Mouse (Mus musculus): ENCODE results near the gene Fam117b. TPM values are rescaled to one million over a fixed set of nuclear protein-coding genes. Genes with fewer than 3 reads are reported as not detected.

Fam117b gene
- total RNA-seq, 2 experiments from 2014 or later, result 21.2 to 24.5 TPM

DNA sequence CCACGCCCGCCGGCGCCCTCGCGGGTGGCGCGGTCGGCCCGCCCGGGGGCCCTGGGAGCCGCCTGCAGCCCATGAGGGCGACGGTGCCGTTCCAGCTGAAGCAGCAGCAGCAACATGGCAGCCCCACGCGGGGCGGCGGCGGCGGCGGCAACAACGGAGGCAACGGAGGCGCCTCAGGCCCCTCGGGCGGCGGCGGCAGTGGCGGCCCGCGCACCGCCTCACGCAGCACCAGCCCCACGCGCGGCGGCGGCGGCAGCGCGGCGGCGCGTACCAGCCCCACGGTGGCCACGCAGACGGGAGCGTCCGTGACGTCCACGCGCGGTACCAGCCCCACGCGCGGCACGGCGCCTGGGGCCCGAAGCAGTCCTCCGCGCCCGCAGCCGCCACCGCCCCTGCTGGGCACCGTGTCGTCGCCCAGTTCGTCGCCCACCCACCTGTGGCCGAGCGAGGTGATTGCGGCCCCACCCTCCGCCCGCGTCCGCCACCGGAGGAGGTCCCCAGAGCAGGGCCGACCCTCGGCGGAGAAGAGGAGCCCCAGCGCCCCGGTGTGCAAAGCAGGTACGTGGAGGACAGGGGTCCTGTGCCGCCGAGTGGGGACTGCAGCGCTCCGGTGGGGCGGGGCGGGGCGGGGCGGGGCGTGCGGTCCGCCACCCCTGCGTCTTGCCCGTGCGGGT is 526 bp downstream of the Fam117b start:
- ATAC-seq (replicated peaks; ENCODE audit: poor library complexity), result 0 out of 2 replicates have a peak, but pooled peaks have one; percentile 0

DNA sequence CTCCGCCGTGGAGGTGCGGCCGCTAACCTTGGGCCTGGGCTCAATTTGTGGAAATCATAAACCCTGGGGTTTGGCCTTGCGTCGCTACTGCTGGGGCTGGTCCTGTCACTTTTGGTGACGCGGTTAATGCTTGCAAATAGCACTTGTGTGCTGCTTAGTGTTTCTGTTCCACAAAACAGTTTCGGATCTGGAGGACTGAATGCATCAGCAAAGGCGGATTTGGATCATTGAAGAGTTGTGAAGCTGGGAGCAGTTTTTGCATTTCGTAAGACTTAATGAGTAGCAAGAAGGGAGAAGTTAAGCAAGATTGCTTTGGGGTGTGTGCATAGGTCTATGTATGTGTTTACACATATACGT is 1.0 kb downstream of the Fam117b start:
- peak; percentile 41 for ATAC-seq (replicated peaks; ENCODE audit: poor library complexity)

DNA sequence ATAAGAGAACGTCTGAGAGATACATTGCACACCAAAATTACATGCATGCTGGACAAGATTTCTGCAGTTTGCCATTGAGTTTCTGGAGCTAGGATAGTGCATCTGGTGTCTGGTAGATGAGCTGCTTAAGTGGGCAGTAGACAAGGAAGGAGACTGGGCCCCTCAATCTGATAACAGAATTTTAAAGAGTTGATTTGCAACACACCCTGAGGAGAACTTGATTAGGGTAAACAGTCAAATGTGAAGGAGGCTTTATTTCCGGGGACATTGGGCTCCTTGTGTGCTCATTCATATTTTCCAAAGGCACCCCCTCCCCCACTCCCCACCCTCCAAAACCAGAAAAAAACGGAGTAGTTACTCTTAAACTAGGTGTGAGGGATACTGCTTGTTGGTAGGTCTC is 2.0 kb downstream of the Fam117b start:
- no peak; the same call in 1 of the 2 replicates for ATAC-seq (replicated peaks; ENCODE audit: poor library complexity)

DNA sequence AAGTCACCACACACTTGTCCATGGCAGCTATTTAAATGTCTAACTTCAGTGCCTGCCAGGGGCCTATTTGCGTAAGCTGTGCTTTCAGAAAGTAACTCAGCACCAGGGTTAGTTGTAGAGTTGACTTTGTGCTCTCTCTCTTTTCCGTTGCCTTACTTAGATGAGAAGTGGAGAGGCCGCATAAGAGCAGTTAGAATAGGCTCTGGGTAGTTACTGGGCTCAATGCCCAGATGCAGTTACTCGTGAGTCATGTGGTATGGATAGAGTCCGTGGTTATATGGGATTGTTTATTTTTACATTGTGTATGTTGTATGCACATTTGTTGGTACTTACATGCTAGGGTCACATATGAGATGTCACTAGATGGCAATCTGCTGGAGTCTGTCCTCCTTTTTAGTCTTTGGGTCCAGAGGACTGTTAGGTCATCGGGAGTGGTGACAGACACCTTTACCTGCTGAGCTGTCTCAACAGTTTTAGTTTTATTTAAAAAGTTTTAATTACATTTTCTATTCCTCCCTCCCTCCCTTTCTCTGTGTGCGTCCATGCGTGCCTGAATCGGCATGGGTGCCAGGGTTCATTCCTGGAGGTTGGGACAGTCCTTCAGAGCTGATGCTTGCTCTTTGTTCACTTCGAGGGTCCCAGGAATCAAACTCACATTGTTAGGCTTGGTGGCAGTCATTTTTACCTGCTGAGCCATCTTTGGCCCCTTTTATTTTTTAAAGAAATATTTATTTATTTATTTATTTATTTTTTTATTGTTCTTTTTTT is 3.2 kb downstream of the Fam117b start:
- peak; percentile 22 for ATAC-seq (replicated peaks; ENCODE audit: poor library complexity)

DNA sequence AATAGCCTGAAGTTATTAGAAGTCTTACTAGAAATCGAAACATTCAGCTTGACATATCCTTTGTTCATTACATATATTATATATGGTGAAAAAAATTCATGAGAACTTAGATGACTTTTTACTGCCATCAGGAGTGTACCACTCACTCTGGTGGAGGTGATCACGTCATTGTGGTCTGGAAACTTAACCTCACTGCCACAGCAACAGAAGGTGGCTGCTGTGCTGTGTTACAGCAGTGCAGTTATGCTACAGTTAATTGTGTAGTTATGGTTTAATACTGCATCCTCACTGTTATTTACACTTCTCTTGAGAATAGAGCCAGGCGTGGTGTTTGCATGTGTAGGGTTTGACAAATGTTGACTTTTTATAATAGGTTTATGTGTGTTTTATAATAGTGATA is 4.6 kb downstream of the Fam117b start:
- 0 out of 2 replicates have a peak, but pooled peaks have one; percentile 8 for ATAC-seq (replicated peaks; ENCODE audit: poor library complexity)

DNA sequence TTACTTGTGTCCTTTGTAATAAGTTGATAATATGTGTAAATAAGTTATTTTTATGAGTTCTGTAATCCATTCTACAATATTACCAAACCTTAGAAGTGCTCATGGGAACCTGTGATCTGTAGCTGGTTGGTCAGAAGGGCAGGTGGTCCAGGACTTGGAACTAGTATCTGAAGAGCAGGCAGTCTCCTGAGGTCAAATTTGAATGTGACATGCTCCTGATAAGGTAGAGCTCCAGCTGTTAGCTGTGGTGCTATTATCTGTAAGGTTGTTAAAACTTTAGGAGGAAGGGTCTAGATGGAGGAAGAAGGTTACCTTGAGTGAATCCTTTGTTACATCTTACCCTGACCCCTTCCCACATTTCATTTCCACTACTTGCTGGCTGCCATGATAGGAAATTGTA is 5.3 kb downstream of the Fam117b start:
- peak; percentile 32 for ATAC-seq (replicated peaks; ENCODE audit: poor library complexity)

DNA sequence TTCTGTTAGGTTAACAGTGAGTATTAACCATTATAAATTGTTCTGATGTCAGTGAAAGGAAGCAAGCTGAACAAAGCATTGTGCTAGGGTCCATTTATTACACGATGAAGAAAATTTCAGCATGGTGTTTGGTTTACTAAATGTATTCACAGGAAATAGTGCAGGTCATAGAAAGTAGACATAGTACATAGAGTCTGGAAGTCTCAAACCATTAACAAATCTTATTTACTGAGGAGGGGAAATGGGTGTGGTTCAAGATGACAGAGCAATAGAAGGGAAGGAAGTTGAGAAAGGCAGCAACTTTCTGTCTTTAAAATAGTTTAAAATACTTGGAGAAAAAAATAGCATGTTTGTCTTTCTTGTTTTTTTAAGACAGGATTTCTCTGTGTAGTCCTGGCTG is 10.4 kb downstream of the Fam117b start:
- ATAC-seq (replicated peaks; ENCODE audit: poor library complexity), result no peak

DNA sequence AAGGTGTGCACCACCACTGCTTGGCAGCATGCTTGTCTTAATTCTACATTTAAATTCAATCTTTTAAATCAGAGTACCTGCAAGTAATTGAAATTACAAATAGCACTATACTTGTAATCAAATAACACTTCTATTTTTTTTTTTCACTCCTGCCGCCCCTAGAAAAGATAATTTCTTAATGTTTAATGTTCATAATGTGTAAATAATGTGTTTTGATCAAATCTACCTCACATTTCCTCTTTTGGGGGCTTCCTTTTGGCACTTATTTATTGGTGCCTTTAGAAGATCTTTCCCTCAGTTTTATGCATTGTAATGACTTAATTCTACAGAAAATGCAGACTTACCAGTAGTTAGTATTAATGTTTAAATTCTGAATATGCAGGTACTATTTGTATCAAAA is 10.9 kb downstream of the Fam117b start:
- no peak for ATAC-seq (replicated peaks; ENCODE audit: poor library complexity)

DNA sequence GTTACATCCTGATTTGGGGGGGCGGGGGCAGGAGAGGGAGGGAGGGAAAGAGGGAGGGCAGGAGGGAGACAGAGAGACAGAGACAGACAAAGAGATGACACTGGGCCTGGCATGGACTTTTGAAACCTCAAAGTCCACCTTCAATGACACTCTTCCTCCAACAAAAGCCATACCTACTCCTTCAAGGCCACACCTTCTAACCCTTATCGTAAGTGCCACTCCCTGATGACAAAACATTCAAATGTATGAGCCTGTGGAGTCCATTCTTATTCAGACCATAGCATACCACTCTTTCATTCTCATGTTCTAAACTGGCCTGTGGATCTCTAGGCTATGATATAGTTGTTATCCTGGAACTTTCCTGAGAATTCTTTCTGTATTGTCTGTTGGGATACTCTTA is 11.6 kb downstream of the Fam117b start:
- no peak for ATAC-seq (replicated peaks; ENCODE audit: poor library complexity)

DNA sequence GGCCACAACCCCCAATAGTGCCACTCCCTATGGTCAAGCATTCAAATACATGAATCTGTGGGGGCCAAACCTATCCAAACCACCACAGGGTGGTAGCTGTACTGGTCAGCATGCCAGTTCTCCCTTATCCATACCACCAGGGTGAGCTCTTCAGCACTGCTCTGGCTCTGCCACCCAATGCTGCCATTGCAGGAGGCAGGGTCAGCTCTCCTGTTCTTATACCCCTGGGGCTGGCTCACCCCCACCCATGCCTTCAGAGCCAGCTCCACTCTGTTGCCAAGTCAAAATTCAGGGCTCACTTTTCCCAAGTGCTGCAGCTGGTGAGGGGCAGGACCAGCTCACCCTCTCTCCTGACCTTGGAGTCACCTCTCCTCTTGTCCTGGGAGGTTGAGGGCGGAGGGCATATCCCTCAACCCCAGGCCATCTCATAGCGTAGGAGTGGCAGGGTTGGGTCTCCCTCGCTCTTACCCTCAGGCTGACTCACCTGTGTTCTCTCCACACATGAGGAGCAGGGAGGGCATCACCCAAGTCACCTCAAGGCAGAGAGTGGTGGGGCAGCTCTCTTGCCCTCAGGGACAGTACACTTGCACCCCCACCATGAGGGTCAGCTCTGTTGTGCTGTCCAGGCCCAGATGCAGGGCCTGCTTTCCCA is 13.3 kb downstream of the Fam117b start:
- no peak for ATAC-seq (replicated peaks; ENCODE audit: poor library complexity)

DNA sequence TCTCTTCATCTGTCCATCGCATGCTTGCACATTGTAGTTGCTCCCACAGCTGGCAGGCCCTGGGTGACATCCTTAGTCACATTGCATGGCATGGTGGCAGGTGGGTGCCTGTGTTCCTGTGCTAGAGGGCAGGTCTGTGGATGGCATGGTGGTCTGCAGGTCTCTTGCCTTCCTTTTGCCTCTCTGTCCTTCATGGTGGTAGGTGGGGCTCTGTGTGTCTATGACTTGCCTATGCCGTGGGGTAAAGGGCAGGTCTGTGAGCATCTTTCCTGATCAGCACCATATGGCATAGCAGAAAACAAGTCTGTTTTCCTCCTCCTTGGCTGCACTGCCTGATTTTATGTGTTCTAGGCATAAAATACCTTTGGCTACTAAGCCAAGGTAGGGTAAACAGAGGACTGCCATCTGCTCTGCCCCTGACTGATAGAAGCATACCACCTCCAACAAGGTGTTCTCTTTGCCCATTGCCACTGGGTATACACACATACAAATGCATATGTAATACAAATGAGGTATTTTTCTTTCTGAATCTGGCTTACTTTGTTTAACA is 14.4 kb downstream of the Fam117b start:
- ATAC-seq (replicated peaks; ENCODE audit: poor library complexity), result no peak

DNA sequence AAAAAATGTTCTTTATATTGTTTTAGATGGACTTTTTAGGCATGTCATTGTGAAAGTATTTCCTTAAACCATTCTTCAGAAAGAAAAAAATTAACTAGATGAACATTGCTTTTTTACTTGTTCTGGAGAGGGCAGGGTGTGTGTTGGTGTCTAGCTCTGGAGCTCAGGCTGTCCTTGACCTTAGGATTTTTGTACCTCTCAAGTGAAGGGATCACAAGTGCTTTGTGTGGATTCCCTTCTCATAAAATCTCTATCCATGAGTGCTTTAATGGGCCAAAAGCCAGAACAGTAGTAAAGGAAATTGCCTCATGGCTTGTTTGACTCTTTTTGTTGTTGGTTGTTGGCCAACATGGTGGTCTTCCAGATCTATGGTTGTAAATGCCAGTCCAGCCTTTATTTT is 18.1 kb downstream of the Fam117b start:
- ATAC-seq (replicated peaks; ENCODE audit: poor library complexity), result no peak

DNA sequence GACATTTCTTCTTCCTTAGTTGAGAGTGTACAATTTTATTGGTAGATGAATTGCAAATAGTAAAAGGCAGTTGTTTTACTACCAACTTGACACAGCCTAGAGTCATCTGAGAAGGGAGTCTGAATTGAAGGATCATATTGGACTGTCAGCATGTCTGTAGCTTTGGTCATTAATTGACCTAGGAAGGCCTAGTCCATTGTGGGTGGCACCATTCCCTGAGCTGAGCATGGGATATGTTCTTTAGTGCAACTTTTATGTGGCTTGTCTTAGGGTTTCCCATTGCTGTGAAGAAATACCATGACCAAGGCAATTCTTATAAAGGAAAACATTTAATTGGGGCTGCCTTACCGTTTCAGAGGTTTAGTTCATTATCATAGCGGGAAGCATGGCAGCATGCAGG is 20.2 kb downstream of the Fam117b start:
- ATAC-seq (replicated peaks; ENCODE audit: poor library complexity), result no peak

DNA sequence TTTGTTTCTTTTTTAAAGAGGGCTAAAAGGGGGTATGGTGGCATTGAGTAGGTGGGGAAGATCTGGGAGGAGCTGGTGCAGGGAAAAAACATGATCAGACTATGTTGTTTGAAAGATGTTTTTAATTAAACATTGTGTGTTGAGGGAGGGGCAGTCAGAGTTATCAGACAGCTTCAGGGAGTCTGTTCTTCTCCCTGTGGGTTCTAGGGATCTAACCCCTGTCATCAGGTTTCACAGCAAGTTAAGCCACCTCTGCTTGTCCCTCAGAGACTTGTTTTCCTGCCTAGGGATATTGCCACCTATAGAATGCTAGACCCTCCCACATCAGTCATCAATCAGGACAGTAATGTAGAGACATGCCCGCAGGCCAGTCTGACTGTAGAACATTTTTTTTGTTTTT is 28.3 kb downstream of the Fam117b start:
- peak; percentile 50; the same call in 1 of the 2 replicates for ATAC-seq (replicated peaks; ENCODE audit: poor library complexity)

DNA sequence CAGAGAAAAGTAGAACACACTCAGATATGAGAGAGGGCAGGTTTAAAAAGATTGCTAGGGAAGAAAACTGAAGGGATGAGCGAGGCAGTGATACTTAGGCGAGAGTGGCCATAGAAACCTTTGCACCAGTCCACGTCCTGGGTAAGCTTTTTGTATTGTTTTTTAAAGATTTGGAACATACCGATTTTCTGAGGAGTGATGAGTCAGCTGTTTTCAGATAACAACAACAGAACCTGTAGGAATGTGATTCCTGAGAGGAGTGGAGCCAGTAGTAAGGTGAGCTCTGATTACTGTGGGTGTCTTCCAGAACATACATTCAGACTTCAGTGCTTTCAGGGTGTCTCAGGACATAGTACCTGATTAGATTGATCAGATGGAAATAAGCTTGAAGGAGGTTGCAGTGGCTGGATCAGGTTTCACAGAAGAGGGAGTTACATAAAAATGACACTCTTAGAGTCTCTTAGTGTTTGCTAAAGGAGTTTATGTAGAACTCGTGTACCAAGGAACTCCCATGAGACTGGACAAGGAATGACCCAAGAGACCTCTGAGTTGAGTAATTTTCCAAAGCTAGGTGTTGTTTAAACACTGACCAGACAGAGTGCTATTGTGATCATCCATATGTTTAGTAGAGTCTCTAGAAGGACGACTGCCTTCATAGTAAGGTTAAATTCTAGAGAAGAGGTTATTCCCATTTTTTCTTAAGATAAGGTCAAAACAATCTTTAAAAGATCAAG is 29.4 kb downstream of the Fam117b start:
- ATAC-seq (replicated peaks; ENCODE audit: poor library complexity), result no peak

DNA sequence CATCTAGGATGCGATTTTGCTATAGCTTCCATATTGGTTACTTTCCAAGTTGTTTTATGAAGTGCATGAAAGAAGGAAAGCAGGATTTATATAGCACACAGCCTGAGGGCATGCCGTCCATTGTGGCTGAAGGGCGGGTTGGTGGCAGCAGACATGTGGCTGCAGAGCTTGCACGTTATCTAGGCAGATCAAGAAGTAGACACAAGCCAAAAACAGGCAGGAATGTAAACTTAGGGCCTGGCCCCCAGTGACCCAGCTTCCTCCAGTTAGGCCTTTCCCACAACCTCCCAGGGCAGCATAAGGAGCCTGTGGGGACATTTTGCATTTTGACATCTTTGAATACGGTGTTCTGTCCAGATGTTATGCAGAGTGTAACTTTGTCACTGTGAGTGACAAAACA is 31.0 kb downstream of the Fam117b start:
- peak; percentile 32 for ATAC-seq (replicated peaks; ENCODE audit: poor library complexity)

DNA sequence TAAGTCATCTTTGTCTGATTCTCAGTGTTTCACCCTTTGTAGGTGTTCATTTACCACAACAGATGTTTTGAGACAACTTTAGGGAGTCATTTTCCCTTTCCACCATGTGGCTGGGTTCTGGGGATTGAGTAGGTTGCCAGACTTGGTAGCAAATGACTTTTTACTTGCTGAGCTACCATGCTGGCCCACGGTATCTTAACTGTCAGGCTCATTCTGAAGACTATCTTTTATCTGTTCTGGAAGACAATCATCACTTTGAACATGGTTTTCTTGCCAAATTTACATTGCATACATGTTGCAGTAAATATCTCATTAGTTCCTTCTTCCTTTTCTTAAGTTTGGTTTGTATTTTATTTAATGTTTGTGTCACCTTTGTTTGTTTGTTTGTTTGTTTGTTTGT is 33.2 kb downstream of the Fam117b start:
- ATAC-seq (replicated peaks; ENCODE audit: poor library complexity), result peak; percentile 27; the same call in 1 of the 2 replicates

DNA sequence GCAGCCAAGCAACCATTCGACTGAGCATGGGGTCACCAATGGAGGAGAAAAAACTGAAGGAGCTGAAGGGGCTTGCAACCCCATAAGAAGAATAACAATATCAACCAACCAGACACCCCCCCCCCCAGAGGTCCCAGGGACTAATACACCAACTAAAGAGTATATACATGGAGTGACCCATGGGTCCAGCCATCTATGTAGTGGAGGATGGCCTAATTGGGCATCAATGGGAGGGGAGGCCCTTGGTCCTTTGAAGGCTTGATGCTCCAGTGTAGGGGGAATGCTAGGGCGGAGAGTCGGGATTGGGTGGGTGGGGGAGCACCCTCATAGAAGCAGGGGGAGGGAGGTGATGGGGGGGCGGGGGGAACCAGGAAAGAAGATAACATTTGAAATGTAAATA is 34.7 kb downstream of the Fam117b start:
- no peak for ATAC-seq (replicated peaks; ENCODE audit: poor library complexity)

DNA sequence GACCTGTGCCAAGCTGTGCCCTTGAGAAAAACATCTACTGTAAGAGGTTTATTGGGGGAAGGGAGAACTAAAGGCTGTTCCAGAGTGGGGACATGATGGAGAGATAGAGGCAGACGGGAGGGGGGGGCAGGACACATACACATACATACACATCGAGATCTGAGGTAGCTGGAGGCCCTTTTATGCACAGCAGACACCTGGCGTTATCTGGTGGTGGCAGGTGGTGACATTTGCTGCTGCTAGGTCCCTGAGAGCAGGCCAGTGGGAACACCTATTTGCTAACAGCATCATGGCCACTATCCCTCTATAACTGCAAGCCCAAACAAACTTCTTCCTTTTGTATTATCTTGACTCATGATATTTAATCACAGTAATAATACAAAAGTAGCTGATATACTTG is 44.4 kb downstream of the Fam117b start:
- 0 out of 2 replicates have a peak, but pooled peaks have one; percentile 20 for ATAC-seq (replicated peaks; ENCODE audit: poor library complexity)

DNA sequence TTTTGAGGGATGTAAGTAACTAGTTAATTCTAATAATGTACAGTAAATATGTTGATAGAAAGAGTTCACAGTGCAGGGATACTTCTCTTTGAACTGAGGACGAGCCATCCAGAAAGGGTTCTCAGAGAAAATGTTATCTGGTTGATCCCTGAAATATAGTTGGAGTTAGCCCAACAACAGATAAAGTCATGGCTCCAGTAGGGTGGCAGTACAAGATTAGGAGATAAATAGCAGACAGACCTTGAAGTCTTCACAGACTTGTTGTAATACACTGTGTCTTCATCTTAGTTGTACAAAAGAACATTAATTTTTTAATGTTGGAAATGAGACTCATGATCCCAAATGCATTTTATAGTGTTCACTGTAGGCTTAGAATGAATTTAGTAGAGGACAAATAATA is 47.1 kb downstream of the Fam117b start:
- peak; percentile 44; the same call in 1 of the 2 replicates for ATAC-seq (replicated peaks; ENCODE audit: poor library complexity)
